Mouse (Mus musculus): ENCODE measurements around the gene F13a1. TPM values are rescaled to one million over a fixed set of nuclear protein-coding genes. Genes with fewer than 3 reads are reported as not detected.

The F13a1 gene
- polyA plus RNA-seq (2015; fragmentation: Nextera tagmentation; extraction: Ambion mirVana) = 15.3 and 18.8 TPM in 2 replicates

DNA sequence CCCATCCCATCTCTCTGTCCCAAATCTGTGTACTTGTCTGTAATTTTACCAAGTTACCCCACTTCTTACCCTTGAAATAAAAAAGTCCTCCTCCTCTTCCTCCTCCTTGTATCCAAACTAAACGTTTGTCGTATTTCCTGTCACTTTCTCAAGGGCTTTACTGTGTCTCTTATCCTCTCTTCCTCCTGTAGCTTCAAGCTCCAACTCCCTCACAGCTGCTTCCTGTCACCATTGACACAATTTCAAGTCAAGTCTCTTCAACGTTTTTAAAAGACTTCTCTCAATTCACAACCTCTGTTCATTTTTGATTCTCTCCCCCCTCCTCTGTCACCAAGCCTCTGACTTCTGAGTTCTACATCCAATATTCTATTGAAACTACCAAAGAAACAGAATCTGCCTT is at the start of gene F13a1:
Gene F13a1, minus strand, starts transcription at position 119 of the 400 bp plus-strand sequence.
- Histone ChIP-seq H3K27ac (replicated peaks) (no peak within 1 kb of the TSS), H3K36me3 (no peaks in the 10 kb centered on the region), H3K27me3 (no peaks in the 10 kb centered on the region), H3K4me1 (replicated peaks) (no peaks in the 10 kb centered on the region), H3K4me3 (no peak within 1 kb of the TSS), H3K9me3 (no peaks in the 10 kb centered on the region), H3K9ac (no peak within 1 kb of the TSS), H3K4me2 (no peak within 1 kb of the TSS)
- 74% methylated on average over 3 of the region's 3 CpGs for WGBS
- no peak for ATAC-seq (ENCODE audit: low FRiP score, low read depth)

DNA sequence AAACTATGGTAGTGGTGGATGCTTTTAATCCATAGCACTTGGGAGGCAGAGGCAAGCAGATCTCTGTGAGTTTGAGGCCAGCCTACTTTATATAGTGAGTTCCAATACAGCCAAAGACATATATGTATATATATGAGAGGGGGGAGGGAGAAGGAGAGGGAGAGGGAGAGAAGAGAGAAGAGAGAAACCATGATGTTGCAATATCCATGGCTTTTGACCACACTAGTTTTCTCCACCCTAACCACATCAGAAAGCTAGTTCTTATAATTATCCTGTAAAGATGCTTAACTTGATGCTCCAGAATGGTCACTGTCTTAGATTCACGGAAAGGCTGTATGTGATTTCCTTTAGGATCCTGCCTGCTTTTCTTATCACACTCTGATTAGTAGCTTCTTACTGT is 41.6 kb upstream of the F13a1 start:
- H3K27me3 ChIP-seq = no peaks in the 10 kb centered on the region
- ATAC-seq (ENCODE audit: low FRiP score, low read depth) = no peak
- H3K4me3 ChIP-seq = no peak overlapping the region
- H3K4me2 ChIP-seq = no peak overlapping the region
- WGBS = 97% methylated on average over 1 of the region's 1 CpGs
- H3K9me3 ChIP-seq = no peaks in the 10 kb centered on the region
- no peaks in the 10 kb centered on the region for H3K36me3 ChIP-seq
- H3K27ac ChIP-seq (replicated peaks) = no peak overlapping the region
- H3K4me1 ChIP-seq (replicated peaks) = no peaks in the 10 kb centered on the region
- H3K9ac ChIP-seq = no peak overlapping the region

DNA sequence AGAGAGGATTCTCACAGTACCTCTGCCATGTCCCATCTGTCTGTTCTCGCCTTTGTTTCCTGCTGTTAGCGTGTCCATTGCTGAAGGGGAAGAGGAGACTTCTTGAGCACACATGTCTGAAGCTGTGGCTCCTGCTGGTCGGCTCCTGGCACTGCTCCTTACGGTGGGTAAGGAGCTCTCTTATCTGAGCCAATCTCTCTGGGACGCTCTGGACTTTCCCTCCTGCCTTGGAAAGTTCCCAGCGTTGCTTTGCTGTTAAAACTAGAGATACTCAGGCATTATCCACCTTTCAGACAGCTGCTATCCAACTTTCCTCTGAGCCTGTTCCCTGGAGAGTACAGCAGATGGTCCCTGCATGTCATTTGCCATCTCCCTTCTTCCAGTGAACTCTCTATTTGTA is 39.1 kb upstream of the F13a1 start:
- H3K4me3 ChIP-seq = no peak overlapping the region
- no peaks in the 10 kb centered on the region for H3K4me1 ChIP-seq (replicated peaks)
- WGBS = 68% methylated on average over 6 of the region's 6 CpGs
- no peak overlapping the region for H3K4me2 ChIP-seq
- H3K9me3 ChIP-seq = no peaks in the 10 kb centered on the region
- no peak; the same call in 1 of the 2 replicates for ATAC-seq (ENCODE audit: low FRiP score, low read depth)
- H3K27me3 ChIP-seq = no peaks in the 10 kb centered on the region
- H3K9ac ChIP-seq = no peak overlapping the region
- H3K36me3 ChIP-seq = no peaks in the 10 kb centered on the region
- H3K27ac ChIP-seq (replicated peaks) = 0 out of 2 replicates have a peak overlapping the region, but pooled peaks have one; percentile 8

DNA sequence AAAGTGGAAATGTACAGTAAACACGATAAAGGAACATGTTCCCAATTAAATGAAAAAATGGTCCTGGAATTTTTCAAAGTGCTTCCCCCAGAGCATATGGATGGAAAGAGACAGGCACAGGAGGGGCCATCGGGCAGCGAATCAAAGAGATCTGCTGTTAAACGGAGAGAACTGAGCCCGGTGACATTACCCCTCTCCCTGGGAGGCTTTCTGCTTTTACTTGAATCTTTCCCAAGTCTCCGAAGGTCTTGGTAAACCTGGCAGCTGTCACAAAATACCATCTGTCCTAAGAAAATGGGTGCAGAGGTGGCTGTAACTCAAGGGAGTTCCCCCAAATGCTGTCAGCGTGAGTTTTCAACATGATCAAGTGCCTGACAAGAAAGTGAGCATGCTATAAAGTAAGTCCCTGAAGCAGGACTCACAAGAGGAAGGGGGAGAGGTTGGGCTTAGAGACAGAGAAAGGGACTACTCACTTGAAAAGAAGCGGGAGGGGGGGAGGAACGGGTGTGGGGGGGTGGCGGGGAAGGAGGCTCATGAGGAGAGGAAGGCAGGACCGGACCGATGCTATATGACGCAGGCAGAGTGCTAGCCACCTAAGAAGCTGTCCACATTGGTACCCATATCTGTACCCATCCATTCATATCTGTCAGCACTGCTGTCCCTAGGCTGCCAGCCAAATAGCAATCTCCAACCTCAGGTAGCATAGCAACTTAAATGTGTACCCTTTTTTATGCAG is 31.6 kb upstream of the F13a1 start:
- ATAC-seq (ENCODE audit: low FRiP score, low read depth) = peak; percentile 69; the same call in 1 of the 2 replicates
- WGBS = 41% methylated on average over 13 of the region's 13 CpGs
- H3K4me1 ChIP-seq (replicated peaks) = 0 out of 2 replicates have a peak, but pooled peaks cover 8% of the 10 kb centered on the region
- no peaks in the 10 kb centered on the region for H3K36me3 ChIP-seq
- H3K9ac ChIP-seq = no peak overlapping the region
- H3K4me3 ChIP-seq = no peak overlapping the region
- H3K27ac ChIP-seq (replicated peaks) = no peak overlapping the region
- H3K9me3 ChIP-seq = no peaks in the 10 kb centered on the region
- H3K27me3 ChIP-seq = no peaks in the 10 kb centered on the region
- peak overlapping the region; percentile 33 for H3K4me2 ChIP-seq

DNA sequence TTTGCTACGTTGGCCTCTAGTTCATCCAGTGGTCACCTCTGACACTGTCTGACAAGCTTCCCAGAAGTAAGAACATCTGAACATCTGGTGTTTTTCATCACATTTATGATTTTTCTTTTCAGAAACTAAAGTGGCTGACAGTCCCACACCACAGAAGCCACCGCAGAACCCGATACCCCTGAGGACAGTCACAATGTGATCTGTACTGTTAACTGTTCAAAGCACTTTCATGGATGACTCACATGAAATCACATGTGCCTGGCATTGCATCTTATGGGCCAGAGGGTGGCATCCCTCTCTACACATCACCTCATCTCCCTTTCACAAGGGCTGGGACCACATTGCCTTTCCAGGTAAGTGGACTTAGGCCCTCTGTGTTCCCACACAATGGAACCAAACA is 21.3 kb upstream of the F13a1 start:
- Histone ChIP-seq H3K4me3 (no peak overlapping the region), H3K27ac (replicated peaks) (no peak overlapping the region), H3K9me3 (no peaks in the 10 kb centered on the region), H3K4me2 (no peak overlapping the region), H3K36me3 (no peaks in the 10 kb centered on the region), H3K4me1 (replicated peaks) (no peaks in the 10 kb centered on the region), H3K27me3 (no peaks in the 10 kb centered on the region), H3K9ac (no peak overlapping the region)
- 82% methylated on average over 3 of the region's 3 CpGs for WGBS
- no peak for ATAC-seq (ENCODE audit: low FRiP score, low read depth)

DNA sequence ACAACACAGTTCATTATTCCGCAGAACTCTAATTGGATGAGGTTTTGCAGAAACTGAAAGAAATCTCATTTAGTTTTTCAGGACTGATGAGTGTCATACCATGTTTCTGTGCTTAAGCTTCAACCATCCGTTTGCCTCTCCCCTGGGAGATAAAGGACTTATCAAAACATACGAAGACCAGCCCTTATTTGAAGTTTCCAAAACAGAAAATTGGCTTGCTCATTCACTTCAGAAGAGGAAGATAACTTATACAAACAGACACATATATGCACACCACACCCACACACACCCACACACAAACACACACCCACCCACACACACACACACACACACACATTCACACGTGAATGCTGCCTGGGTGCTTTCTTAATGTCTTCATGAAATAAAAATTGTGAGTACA is 20.8 kb upstream of the F13a1 start:
- no peak for ATAC-seq (ENCODE audit: low FRiP score, low read depth)
- 85% methylated on average over 4 of the region's 4 CpGs for WGBS
- no peak overlapping the region for H3K27ac ChIP-seq (replicated peaks)
- H3K9me3 ChIP-seq = no peaks in the 10 kb centered on the region
- no peaks in the 10 kb centered on the region for H3K36me3 ChIP-seq
- no peak overlapping the region for H3K4me2 ChIP-seq
- no peak overlapping the region for H3K4me3 ChIP-seq
- no peak overlapping the region for H3K9ac ChIP-seq
- no peaks in the 10 kb centered on the region for H3K4me1 ChIP-seq (replicated peaks)
- H3K27me3 ChIP-seq = no peaks in the 10 kb centered on the region

DNA sequence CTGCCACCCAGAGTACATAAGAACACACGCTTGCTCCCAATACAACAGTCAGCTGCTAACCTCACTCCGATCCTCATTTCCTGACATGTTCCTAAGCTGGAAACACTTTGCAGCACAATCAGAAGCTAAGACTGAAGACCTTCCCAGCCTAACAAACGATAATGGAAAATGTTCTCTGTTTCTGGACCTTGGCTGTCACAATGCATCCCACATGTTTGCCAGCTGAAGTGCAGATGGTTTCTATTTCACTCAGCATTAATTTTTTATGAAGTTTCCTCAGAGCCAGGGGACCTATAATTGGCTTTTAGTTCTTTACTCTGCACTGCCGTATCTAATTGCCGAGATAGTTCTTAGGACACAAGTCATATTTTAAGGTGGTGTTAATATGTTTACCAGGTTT is 10.8 kb upstream of the F13a1 start:
- WGBS = 68% methylated on average over 5 of the region's 5 CpGs
- no peak for ATAC-seq (ENCODE audit: low FRiP score, low read depth)
- H3K9ac ChIP-seq = no peak overlapping the region
- no peaks in the 10 kb centered on the region for H3K9me3 ChIP-seq
- no peaks in the 10 kb centered on the region for H3K4me1 ChIP-seq (replicated peaks)
- no peaks in the 10 kb centered on the region for H3K27me3 ChIP-seq
- H3K4me2 ChIP-seq = no peak overlapping the region
- no peak overlapping the region for H3K27ac ChIP-seq (replicated peaks)
- no peaks in the 10 kb centered on the region for H3K36me3 ChIP-seq
- H3K4me3 ChIP-seq = no peak overlapping the region

DNA sequence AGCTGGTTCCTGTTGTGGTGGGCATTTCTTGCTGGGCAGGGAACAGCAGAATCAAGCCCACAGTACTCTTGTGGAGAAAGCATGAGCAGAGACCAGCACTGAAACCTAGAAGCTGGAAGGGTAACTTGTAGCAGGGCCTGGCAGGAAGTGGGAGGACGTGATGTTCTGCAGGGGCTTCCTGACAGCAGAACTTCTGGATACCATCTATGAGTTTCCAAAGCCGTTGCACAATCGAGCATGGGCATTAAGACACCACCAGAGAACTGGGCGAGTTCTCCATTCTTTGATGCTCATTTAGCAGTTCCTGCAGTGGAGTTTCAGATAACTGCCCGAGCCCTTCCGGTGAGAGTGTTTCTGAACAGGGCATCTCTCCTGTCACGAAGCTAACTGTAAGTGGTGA is 6.6 kb upstream of the F13a1 start:
- H3K27me3 ChIP-seq = no peaks in the 10 kb centered on the region
- no peaks in the 10 kb centered on the region for H3K4me1 ChIP-seq (replicated peaks)
- no peak overlapping the region for H3K4me3 ChIP-seq
- H3K4me2 ChIP-seq = no peak overlapping the region
- no peaks in the 10 kb centered on the region for H3K36me3 ChIP-seq
- no peaks in the 10 kb centered on the region for H3K9me3 ChIP-seq
- H3K9ac ChIP-seq = no peak overlapping the region
- WGBS = 93% methylated on average over 7 of the region's 7 CpGs
- no peak for ATAC-seq (ENCODE audit: low FRiP score, low read depth)
- no peak overlapping the region for H3K27ac ChIP-seq (replicated peaks)

DNA sequence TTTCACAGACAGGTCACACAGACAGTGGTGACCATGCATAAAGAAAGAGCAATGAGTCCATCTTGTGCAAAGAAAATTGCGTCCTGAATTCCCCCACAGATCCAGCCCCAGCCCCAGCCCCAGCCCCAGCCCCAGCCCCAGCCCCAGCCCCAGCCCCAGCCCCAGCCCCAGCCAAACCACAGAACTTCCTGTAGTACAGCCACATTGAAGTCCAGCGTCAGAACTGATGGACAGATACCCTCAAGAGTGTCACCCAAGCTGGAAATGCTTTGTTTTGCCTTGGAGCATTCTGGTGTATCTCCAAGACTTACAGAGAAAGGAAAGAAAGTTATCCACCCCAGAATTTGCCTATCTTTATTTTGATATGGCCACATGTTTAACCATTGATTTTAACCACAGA is 413 bp downstream of the F13a1 start:
- H3K4me1 ChIP-seq (replicated peaks) = no peaks in the 10 kb centered on the region
- H3K27me3 ChIP-seq = no peaks in the 10 kb centered on the region
- 77% methylated on average over 2 of the region's 2 CpGs for WGBS
- no peak overlapping the region for H3K9ac ChIP-seq
- no peak overlapping the region for H3K27ac ChIP-seq (replicated peaks)
- H3K9me3 ChIP-seq = no peaks in the 10 kb centered on the region
- no peaks in the 10 kb centered on the region for H3K36me3 ChIP-seq
- no peak for ATAC-seq (ENCODE audit: low FRiP score, low read depth)
- no peak overlapping the region for H3K4me2 ChIP-seq
- H3K4me3 ChIP-seq = no peak overlapping the region

DNA sequence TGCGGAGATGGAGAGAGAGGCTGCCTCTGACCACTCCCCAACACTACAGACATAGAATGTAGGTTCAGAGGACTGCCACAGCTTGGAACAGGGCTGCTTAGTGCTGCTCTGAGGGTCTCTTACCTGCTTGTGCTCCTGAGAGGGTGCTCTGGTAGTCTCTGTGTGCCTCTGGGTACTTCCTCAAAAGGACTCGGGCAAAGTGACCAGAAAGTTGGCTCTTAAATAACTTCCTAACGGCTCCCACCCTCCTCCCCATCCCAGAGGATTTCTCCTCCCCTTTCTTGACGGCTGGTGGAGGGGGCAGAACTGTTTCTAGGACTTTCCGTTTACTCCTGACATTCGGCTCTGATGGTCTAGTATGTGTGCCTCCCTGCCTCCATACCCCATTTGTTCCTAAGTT is 1.0 kb downstream of the F13a1 start:
- no peak overlapping the region for H3K9ac ChIP-seq
- ATAC-seq (ENCODE audit: low FRiP score, low read depth) = no peak
- H3K36me3 ChIP-seq = no peaks in the 10 kb centered on the region
- no peaks in the 10 kb centered on the region for H3K27me3 ChIP-seq
- no peak overlapping the region for H3K4me3 ChIP-seq
- 87% methylated on average over 6 of the region's 6 CpGs for WGBS
- H3K27ac ChIP-seq (replicated peaks) = no peak overlapping the region
- no peaks in the 10 kb centered on the region for H3K4me1 ChIP-seq (replicated peaks)
- H3K9me3 ChIP-seq = no peaks in the 10 kb centered on the region
- H3K4me2 ChIP-seq = no peak overlapping the region

DNA sequence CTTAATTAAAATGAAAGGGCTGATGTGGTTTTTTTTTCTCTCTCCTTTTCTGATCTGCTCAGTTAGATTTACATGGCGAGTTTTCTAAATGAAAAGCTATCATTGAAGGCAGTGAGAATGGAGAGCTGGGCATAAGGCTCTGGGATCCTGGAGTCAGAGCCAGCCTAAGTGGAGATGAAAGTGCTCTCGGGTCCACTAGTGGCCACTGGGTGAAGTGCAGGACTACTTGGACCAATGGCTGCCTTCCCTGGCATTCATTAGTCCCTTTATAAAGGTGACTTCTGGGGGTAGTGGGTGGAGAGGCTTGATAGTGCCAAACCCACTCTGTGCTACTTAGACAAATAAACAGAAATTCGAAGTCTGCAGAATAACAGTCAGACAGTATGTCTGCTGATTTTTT is 5.0 kb downstream of the F13a1 start:
- H3K27ac ChIP-seq (replicated peaks) = no peak overlapping the region
- ATAC-seq (ENCODE audit: low FRiP score, low read depth) = no peak
- 79% methylated on average over 3 of the region's 3 CpGs for WGBS
- no peaks in the 10 kb centered on the region for H3K36me3 ChIP-seq
- no peak overlapping the region for H3K9ac ChIP-seq
- H3K4me1 ChIP-seq (replicated peaks) = no peaks in the 10 kb centered on the region
- H3K27me3 ChIP-seq = no peaks in the 10 kb centered on the region
- H3K4me3 ChIP-seq = no peak overlapping the region
- H3K9me3 ChIP-seq = no peaks in the 10 kb centered on the region
- no peak overlapping the region for H3K4me2 ChIP-seq

DNA sequence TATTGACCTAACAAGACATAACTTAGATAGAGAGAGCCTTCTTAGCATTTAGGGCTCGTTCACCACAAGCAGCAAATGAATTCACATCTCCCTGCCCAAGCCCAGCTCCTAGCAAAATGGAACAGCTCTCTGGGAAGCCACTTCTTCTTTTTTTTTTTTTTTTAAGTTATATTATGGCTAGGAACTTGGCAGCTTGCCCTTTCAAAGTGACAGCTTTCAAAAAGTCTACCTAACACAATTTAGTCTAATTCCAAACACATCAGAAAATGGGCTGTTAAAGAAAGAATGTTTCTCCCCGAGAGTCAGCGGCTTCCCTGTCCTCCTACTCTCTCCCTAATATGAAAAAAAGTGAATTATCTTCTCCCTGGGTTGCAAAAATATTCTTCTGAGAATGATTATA is 15.3 kb downstream of the F13a1 start:
- no peak overlapping the region for H3K4me3 ChIP-seq
- no peak for ATAC-seq (ENCODE audit: low FRiP score, low read depth)
- H3K36me3 ChIP-seq = no peaks in the 10 kb centered on the region
- H3K4me2 ChIP-seq = no peak overlapping the region
- WGBS = 72% methylated on average over 3 of the region's 3 CpGs
- H3K27me3 ChIP-seq = no peaks in the 10 kb centered on the region
- no peaks in the 10 kb centered on the region for H3K4me1 ChIP-seq (replicated peaks)
- H3K9ac ChIP-seq = no peak overlapping the region
- H3K27ac ChIP-seq (replicated peaks) = no peak overlapping the region
- H3K9me3 ChIP-seq = no peaks in the 10 kb centered on the region

DNA sequence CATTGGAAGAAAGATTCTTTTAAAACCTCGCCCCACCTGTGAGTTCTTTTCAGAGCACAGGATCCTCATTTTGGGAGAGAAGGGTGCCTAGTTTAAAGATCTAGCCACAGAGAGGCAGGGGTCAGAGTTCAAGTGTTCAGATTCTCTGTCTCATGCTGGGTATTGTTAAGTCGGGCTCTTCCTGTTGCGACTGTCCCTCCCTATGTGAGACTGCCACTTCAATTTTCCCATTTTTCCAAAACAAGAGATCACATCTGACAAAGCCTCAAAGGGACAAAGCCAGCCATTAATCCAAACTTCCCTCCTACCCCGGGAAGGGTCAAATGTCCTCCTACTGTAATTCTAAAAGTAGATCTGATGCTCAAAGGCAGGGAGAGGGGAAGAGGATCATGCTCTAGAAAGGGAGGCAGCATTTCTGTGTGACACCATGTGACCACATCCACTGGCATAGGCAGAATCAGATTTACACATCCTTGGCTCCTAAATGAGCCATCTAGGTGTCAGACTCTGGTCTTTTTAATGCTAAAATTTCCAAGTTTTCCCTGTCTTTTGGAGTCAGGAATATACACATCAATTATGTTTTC is 24.0 kb downstream of the F13a1 start:
- 33% methylated on average over 4 of the region's 4 CpGs for WGBS
- Histone ChIP-seq H3K9me3 (no peaks in the 10 kb centered on the region), H3K9ac (no peak overlapping the region), H3K4me1 (replicated peaks) (no peaks in the 10 kb centered on the region), H3K4me2 (no peak overlapping the region), H3K4me3 (no peak overlapping the region), H3K36me3 (no peaks in the 10 kb centered on the region), H3K27me3 (no peaks in the 10 kb centered on the region), H3K27ac (replicated peaks) (no peak overlapping the region)
- ATAC-seq (ENCODE audit: low FRiP score, low read depth) = no peak

Measured in hindbrain, embryonic 15.5 days (tissue).